Mouse (Mus musculus) cerebellum, adult 18-20 months (tissue): ENCODE measurements around the gene Gdpd4.

Source experiments
- DNase-seq, 2 experiments: peaks; one replicate each; pipeline ENCODE4 v3.0.0; 2021

Gene Gdpd4

GRCm38 (mm10) chr7:98085314-98085713 is 165.6 kb downstream of the Gdpd4 start:
- DNase-seq, result no peak

- no peak for DNase-seq
Measured at GRCm38 (mm10) chr7:98086346-98086745, 166.6 kb downstream of the Gdpd4 start.

- DNase-seq, result no peak
Measured at GRCm38 (mm10) chr7:98095852-98096251, 176.1 kb downstream of the Gdpd4 start.

- no peak for DNase-seq
Measured at GRCm38 (mm10) chr7:98097557-98097956, 177.8 kb downstream of the Gdpd4 start.
